Mouse (Mus musculus) thymus, adult 2 months (tissue): ENCODE measurements around the gene Pld6.

Experiments used
- CTCF ChIP-seq: fragments of 200-500 bp; IDR thresholded peaks from 2 replicates; pipeline ENCODE4 v1.5.1; 2012; ENCODE audit warnings: mild to moderate bottlenecking, control low read depth, low read length, moderate library complexity, borderline replicate concordance; ENCODE audit not compliant: control insufficient read depth, poor library complexity, insufficient read depth; ENCODE audit errors: extremely low read depth
- POLR2A ChIP-seq: fragments of 200-500 bp; IDR thresholded peaks from 2 replicates; pipeline ENCODE4 v1.6.1; 2012; ENCODE audit warnings: mild to moderate bottlenecking, low read length, control low read depth, moderate library complexity; ENCODE audit not compliant: control insufficient read depth, poor library complexity, insufficient read depth; ENCODE audit errors: extremely low read depth

- TF ChIP-seq CTCF (no peak), POLR2A (no peak)
Measured at GRCm38 (mm10) chr11:59744374-59744773, 43.1 kb downstream of the Pld6 start.
